Mouse (Mus musculus): ENCODE measurements around the gene Rpap2. TPM values are rescaled to one million over a fixed set of nuclear protein-coding genes. Genes with fewer than 3 reads are reported as not detected.
A peak's percentile ranks its signal among the peaks of the same experiment; 100 is the strongest.

Rpap2 gene
- polyA plus RNA-seq (2014; fragmentation: Nextera tagmentation; extraction: Ambion mirVana), result 14.8 and 15.5 TPM in 2 replicates

DNA sequence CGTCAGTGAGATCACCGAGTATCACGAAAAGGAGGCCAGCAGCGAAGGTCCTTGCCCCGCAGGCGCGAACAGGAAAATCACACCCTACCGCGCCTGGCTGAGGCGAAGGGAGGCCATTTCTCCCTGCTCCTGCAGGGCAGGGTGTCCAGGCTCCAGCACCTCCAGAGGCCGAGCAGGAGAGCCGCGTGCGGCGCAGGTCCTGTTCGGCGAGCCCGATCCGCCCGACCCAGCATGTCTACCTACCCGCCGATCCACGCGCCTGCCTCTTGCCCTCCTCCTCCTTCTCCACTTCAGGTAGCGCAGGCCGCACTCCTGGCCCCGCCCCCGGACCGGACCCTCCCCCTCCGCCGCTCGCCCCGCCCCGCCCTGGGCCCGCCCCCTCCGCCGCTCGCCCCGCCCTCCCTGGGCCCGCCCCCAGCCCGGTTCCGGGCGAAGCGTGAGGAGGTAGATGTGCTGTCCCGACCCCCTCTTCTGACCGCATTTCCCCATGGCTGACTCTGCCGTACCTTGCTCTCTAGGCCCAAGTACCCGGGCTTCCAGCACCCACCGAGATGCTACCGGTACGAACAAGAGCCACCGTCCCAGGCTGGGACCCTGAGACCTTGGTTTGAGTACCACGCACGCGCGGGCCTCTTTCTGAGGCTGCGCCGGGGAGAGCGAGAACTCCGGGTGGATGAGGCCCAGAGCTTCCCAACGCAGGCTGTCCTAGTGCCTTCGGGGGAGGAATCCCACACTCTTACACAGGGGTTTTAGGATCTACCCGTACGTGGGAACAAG is at the start of gene Rpap2, which contains the start of gene Glmn:
Gene Rpap2, plus strand, starts transcription at position 73 of the 777 bp plus-strand sequence.
Gene Glmn, minus strand, starts transcription at position 588 of the 777 bp plus-strand sequence.
- Histone ChIP-seq H3K36me3 (ENCODE audit: control insufficient read depth, insufficient read depth, low read length) (peaks cover 25% of the 10 kb centered on the region), H3K4me1 (ENCODE audit: control insufficient read depth in 2 of 2, insufficient read depth in 2 of 2, low read length in 2 of 2) (no peaks in the 10 kb centered on the region), H3K4me3 (ENCODE audit: control insufficient read depth in 1 of 2, insufficient read depth in 1 of 2, low read depth in 1 of 2, low read length in 2 of 2) (peak within 1 kb of the TSS; percentile 80 to 99), H3K9me3 (ENCODE audit: control insufficient read depth, low read length) (no peaks in the 10 kb centered on the region), H3K27me3 (ENCODE audit: control insufficient read depth, insufficient read depth, low read length) (no peaks in the 10 kb centered on the region), H3K4me2 (ENCODE audit: low read length) (peak within 1 kb of the TSS; percentile 80), H3K27ac (replicated peaks in 1 of 2; ENCODE audit: control insufficient read depth in 1 of 2, insufficient read depth in 1 of 2, low read depth in 2 of 2, low read length in 2 of 2) (peak within 1 kb of the TSS; percentile 77 to 91), H3K9ac (ENCODE audit: low read length) (peak within 1 kb of the TSS; percentile 89)
- ATAC-seq (ENCODE audit: insufficient number of reproducible peaks, insufficient read depth, low FRiP score, low read depth), result peak; percentile 93
- under 1% methylated on average over 64 of the region's 64 CpGs for WGBS

DNA sequence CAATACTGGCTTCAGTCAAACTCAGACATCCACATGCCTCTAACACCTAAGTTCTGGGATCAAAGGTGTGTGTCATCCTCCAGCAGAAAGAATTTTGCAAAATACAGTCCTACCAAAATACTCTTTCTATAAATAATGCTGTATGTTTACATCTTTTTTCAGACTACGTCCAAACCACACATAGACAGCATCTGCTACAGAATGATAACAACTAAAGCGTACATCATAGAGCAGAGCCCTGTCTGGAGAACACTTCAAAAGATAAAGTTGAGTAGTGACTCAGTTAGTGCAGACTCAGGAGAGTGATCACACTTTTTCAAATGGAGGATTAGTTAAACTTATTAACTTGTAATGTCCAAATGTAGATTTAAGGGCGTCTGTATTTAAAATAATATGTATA is 49.2 kb upstream of the Rpap2 start:
- no peak overlapping the region for H3K27ac ChIP-seq (replicated peaks in 1 of 2; ENCODE audit: control insufficient read depth in 1 of 2, insufficient read depth in 1 of 2, low read depth in 2 of 2, low read length in 2 of 2)
- H3K27me3 ChIP-seq (ENCODE audit: control insufficient read depth, insufficient read depth, low read length), result no peaks in the 10 kb centered on the region
- no peak for ATAC-seq (ENCODE audit: insufficient number of reproducible peaks, insufficient read depth, low FRiP score, low read depth)
- H3K36me3 ChIP-seq (ENCODE audit: control insufficient read depth, insufficient read depth, low read length), result peaks cover 39% of the 10 kb centered on the region
- H3K9ac ChIP-seq (ENCODE audit: low read length), result no peak overlapping the region
- peaks cover 0 to 2% of the 10 kb centered on the region in 2 experiments; a peak in 1 of 4 replicates for H3K4me1 ChIP-seq (ENCODE audit: control insufficient read depth in 2 of 2, insufficient read depth in 2 of 2, low read length in 2 of 2)
- no peaks in the 10 kb centered on the region for H3K9me3 ChIP-seq (ENCODE audit: control insufficient read depth, low read length)
- no peak overlapping the region for H3K4me2 ChIP-seq (ENCODE audit: low read length)
- H3K4me3 ChIP-seq (ENCODE audit: control insufficient read depth in 1 of 2, insufficient read depth in 1 of 2, low read depth in 1 of 2, low read length in 2 of 2), result no peak overlapping the region
- WGBS, result 72% methylated on average over 3 of the region's 3 CpGs

DNA sequence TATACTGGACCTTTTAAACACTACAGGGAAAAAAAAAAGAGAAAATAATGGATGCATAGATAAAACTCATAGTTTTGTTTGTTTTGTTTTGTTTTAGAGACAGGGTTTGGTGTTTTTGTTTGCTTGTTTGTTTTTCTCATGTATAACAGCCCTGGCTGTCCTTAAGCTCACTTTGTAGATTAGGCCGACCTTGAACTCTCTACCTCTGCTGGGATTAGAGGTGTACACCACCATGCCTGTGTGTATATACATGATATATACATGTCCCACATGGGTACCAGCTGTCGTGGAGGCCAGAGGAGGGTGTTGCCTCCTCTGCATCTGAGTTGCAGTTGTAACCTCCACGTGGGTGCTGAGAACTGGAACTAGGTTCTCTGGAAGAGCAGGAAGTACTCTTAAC is 48.7 kb upstream of the Rpap2 start:
- H3K9ac ChIP-seq (ENCODE audit: low read length), result no peak overlapping the region
- peaks cover 0 to 2% of the 10 kb centered on the region in 2 experiments; a peak in 1 of 4 replicates for H3K4me1 ChIP-seq (ENCODE audit: control insufficient read depth in 2 of 2, insufficient read depth in 2 of 2, low read length in 2 of 2)
- no peaks in the 10 kb centered on the region for H3K9me3 ChIP-seq (ENCODE audit: control insufficient read depth, low read length)
- no peak overlapping the region for H3K27ac ChIP-seq (replicated peaks in 1 of 2; ENCODE audit: control insufficient read depth in 1 of 2, insufficient read depth in 1 of 2, low read depth in 2 of 2, low read length in 2 of 2)
- WGBS, result 85% methylated on average over 3 of the region's 3 CpGs
- H3K4me2 ChIP-seq (ENCODE audit: low read length), result no peak overlapping the region
- no peak overlapping the region for H3K4me3 ChIP-seq (ENCODE audit: control insufficient read depth in 1 of 2, insufficient read depth in 1 of 2, low read depth in 1 of 2, low read length in 2 of 2)
- no peak for ATAC-seq (ENCODE audit: insufficient number of reproducible peaks, insufficient read depth, low FRiP score, low read depth)
- no peaks in the 10 kb centered on the region for H3K27me3 ChIP-seq (ENCODE audit: control insufficient read depth, insufficient read depth, low read length)
- peaks cover 44% of the 10 kb centered on the region for H3K36me3 ChIP-seq (ENCODE audit: control insufficient read depth, insufficient read depth, low read length)

GRCm38 (mm10) chr5:107554336-107554735 is 42.8 kb upstream of the Rpap2 start:
- H3K4me3 ChIP-seq (ENCODE audit: control insufficient read depth in 1 of 2, insufficient read depth in 1 of 2, low read depth in 1 of 2, low read length in 2 of 2), result no peak overlapping the region
- no peaks in the 10 kb centered on the region for H3K9me3 ChIP-seq (ENCODE audit: control insufficient read depth, low read length)
- 83% methylated on average over 5 of the region's 5 CpGs for WGBS
- no peak overlapping the region for H3K9ac ChIP-seq (ENCODE audit: low read length)
- ATAC-seq (ENCODE audit: insufficient number of reproducible peaks, insufficient read depth, low FRiP score, low read depth), result no peak
- H3K4me1 ChIP-seq (ENCODE audit: control insufficient read depth in 2 of 2, insufficient read depth in 2 of 2, low read length in 2 of 2), result no peaks in the 10 kb centered on the region
- no peak overlapping the region for H3K4me2 ChIP-seq (ENCODE audit: low read length)
- H3K36me3 ChIP-seq (ENCODE audit: control insufficient read depth, insufficient read depth, low read length), result peaks cover 74% of the 10 kb centered on the region
- H3K27ac ChIP-seq (replicated peaks in 1 of 2; ENCODE audit: control insufficient read depth in 1 of 2, insufficient read depth in 1 of 2, low read depth in 2 of 2, low read length in 2 of 2), result no peak overlapping the region
- H3K27me3 ChIP-seq (ENCODE audit: control insufficient read depth, insufficient read depth, low read length), result no peaks in the 10 kb centered on the region

- Histone ChIP-seq H3K9ac (ENCODE audit: low read length) (no peak overlapping the region), H3K36me3 (ENCODE audit: control insufficient read depth, insufficient read depth, low read length) (peaks cover 80% of the 10 kb centered on the region), H3K4me1 (ENCODE audit: control insufficient read depth in 2 of 2, insufficient read depth in 2 of 2, low read length in 2 of 2) (no peaks in the 10 kb centered on the region), H3K4me2 (ENCODE audit: low read length) (no peak overlapping the region), H3K9me3 (ENCODE audit: control insufficient read depth, low read length) (no peaks in the 10 kb centered on the region), H3K27me3 (ENCODE audit: control insufficient read depth, insufficient read depth, low read length) (no peaks in the 10 kb centered on the region), H3K4me3 (ENCODE audit: control insufficient read depth in 1 of 2, insufficient read depth in 1 of 2, low read depth in 1 of 2, low read length in 2 of 2) (no peak overlapping the region), H3K27ac (replicated peaks in 1 of 2; ENCODE audit: control insufficient read depth in 1 of 2, insufficient read depth in 1 of 2, low read depth in 2 of 2, low read length in 2 of 2) (no peak overlapping the region)
- ATAC-seq (ENCODE audit: insufficient number of reproducible peaks, insufficient read depth, low FRiP score, low read depth), result no peak
- 83% methylated on average over 3 of the region's 3 CpGs for WGBS
Observed at GRCm38 (mm10) chr5:107556969-107557368, 40.2 kb upstream of the Rpap2 start.

DNA sequence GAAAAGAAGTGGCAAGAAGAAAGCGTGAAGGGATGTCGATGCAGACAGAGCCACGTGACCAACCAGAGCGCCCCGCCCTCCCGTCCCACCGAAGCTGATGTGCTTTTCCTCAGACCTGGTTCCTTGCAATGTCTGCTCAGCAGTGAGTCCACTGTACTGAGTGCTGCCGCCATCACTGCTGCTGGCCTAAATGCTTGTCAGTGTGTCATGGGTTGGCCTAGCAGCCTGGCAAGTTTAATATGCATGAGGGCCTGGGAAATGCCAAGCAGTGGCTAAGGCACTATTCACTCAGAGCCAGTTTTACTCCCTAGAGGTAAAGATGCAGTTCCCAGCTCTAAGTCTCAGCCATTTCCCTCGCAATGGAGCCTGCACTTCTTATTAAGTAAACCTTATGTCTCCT is 28.0 kb upstream of the Rpap2 start:
- no peak for ATAC-seq (ENCODE audit: insufficient number of reproducible peaks, insufficient read depth, low FRiP score, low read depth)
- no peaks in the 10 kb centered on the region for H3K4me1 ChIP-seq (ENCODE audit: control insufficient read depth in 2 of 2, insufficient read depth in 2 of 2, low read length in 2 of 2)
- peaks cover 67% of the 10 kb centered on the region for H3K36me3 ChIP-seq (ENCODE audit: control insufficient read depth, insufficient read depth, low read length)
- H3K9ac ChIP-seq (ENCODE audit: low read length), result no peak overlapping the region
- no peak overlapping the region for H3K4me2 ChIP-seq (ENCODE audit: low read length)
- 98% methylated on average over 9 of the region's 9 CpGs for WGBS
- H3K4me3 ChIP-seq (ENCODE audit: control insufficient read depth in 1 of 2, insufficient read depth in 1 of 2, low read depth in 1 of 2, low read length in 2 of 2), result no peak overlapping the region
- H3K27ac ChIP-seq (replicated peaks in 1 of 2; ENCODE audit: control insufficient read depth in 1 of 2, insufficient read depth in 1 of 2, low read depth in 2 of 2, low read length in 2 of 2), result no peak overlapping the region
- H3K9me3 ChIP-seq (ENCODE audit: control insufficient read depth, low read length), result 0 out of 2 replicates have a peak, but pooled peaks cover 2% of the 10 kb centered on the region
- H3K27me3 ChIP-seq (ENCODE audit: control insufficient read depth, insufficient read depth, low read length), result no peaks in the 10 kb centered on the region

GRCm38 (mm10) chr5:107598380-107598779 is 1.2 kb downstream of the Rpap2 start:
- no peak overlapping the region for H3K27ac ChIP-seq (replicated peaks in 1 of 2; ENCODE audit: control insufficient read depth in 1 of 2, insufficient read depth in 1 of 2, low read depth in 2 of 2, low read length in 2 of 2)

More at GRCm38 (mm10) chr5:107598380-107598779, 1.2 kb downstream of the Rpap2 start:
- no peaks in the 10 kb centered on the region for H3K9me3 ChIP-seq (ENCODE audit: control insufficient read depth, low read length)
- WGBS, result 25% methylated on average over 4 of the region's 4 CpGs
- H3K4me2 ChIP-seq (ENCODE audit: low read length), result peak overlapping the region; percentile 80
- H3K27me3 ChIP-seq (ENCODE audit: control insufficient read depth, insufficient read depth, low read length), result no peaks in the 10 kb centered on the region
- no peaks in the 10 kb centered on the region for H3K4me1 ChIP-seq (ENCODE audit: control insufficient read depth in 2 of 2, insufficient read depth in 2 of 2, low read length in 2 of 2)
- ATAC-seq (ENCODE audit: insufficient number of reproducible peaks, insufficient read depth, low FRiP score, low read depth), result no peak
- peak overlapping the region; percentile 89 for H3K9ac ChIP-seq (ENCODE audit: low read length)
- peaks cover 24% of the 10 kb centered on the region for H3K36me3 ChIP-seq (ENCODE audit: control insufficient read depth, insufficient read depth, low read length)
- H3K4me3 ChIP-seq (ENCODE audit: control insufficient read depth in 1 of 2, insufficient read depth in 1 of 2, low read depth in 1 of 2, low read length in 2 of 2), result peak overlapping the region in 1 of 2 experiments; percentile 80; a peak in 3 of 4 replicates

Data from heart, embryonic 14.5 days (tissue).